Mouse (Mus musculus): ENCODE measurements around the gene Moxd1. TPM values are rescaled to one million over a fixed set of nuclear protein-coding genes. Genes with fewer than 3 reads are reported as not detected.

The Moxd1 gene
- 2.2 TPM for polyA plus RNA-seq (2014; fragmentation: Illumina TruSeq; extraction: RNeasy Lipid Tissue Mini Kit (QIAGEN cat#74804); ENCODE audit: low read depth, low replicate concordance)

DNA sequence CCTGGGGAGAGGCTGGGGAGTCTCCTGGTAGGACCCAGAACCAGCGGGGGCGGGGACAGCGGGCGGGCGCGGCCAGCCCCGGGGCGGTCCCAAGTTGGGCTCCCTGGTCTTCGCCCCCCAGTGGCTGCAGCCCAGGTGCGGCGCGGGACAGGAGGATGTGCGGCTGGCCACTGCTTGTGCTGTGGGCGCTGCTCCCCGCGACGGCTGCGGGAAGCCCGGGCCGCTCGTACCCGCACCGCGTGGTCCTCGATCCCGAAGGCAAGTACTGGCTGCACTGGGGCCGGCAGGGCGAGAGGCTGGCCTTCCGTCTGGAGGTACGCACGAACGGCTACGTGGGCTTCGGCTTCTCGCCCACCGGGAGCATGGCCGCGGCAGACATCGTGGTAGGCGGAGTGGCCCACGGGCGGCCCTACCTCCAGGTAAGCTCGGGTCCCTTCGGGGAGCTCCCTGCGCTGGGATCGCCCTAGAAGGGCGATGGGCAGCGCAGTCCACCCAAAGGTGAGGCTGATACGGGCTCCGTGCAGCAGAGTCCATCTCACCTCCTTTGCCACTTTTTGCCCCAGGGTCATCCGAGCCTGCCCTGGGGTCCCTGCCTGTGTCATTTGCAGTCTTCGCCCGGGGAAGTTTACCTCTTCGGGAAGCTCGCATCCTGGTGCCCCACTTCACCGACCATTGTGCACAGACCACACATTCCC is at the start of gene Moxd1:
Gene Moxd1, plus strand, starts transcription at position 69 of the 695 bp plus-strand sequence.

Other genes with a start within 250 kb of the Moxd1 start
- gene Taar6, start 237.9 kb upstream of the Moxd1 start, polyA plus RNA-seq (2014; fragmentation: Illumina TruSeq; extraction: RNeasy Lipid Tissue Mini Kit (QIAGEN cat#74804); ENCODE audit: low read depth, low replicate concordance): not detected
- not detected for gene Taar7a, start 230.0 kb upstream of the Moxd1 start, polyA plus RNA-seq (2014; fragmentation: Illumina TruSeq; extraction: RNeasy Lipid Tissue Mini Kit (QIAGEN cat#74804); ENCODE audit: low read depth, low replicate concordance)
- gene Taar7b, start 223.6 kb upstream of the Moxd1 start, polyA plus RNA-seq (2014; fragmentation: Illumina TruSeq; extraction: RNeasy Lipid Tissue Mini Kit (QIAGEN cat#74804); ENCODE audit: low read depth, low replicate concordance): not detected
- gene Taar7d, start 196.3 kb upstream of the Moxd1 start, polyA plus RNA-seq (2014; fragmentation: Illumina TruSeq; extraction: RNeasy Lipid Tissue Mini Kit (QIAGEN cat#74804); ENCODE audit: low read depth, low replicate concordance): not detected
- not detected for gene Taar7e, start 185.9 kb upstream of the Moxd1 start, polyA plus RNA-seq (2014; fragmentation: Illumina TruSeq; extraction: RNeasy Lipid Tissue Mini Kit (QIAGEN cat#74804); ENCODE audit: low read depth, low replicate concordance)
- not detected for gene Taar7f, start 174.0 kb upstream of the Moxd1 start, polyA plus RNA-seq (2014; fragmentation: Illumina TruSeq; extraction: RNeasy Lipid Tissue Mini Kit (QIAGEN cat#74804); ENCODE audit: low read depth, low replicate concordance)
- not detected for gene Taar8a, start 147.0 kb upstream of the Moxd1 start, polyA plus RNA-seq (2014; fragmentation: Illumina TruSeq; extraction: RNeasy Lipid Tissue Mini Kit (QIAGEN cat#74804); ENCODE audit: low read depth, low replicate concordance)
- gene Taar8b, start 131.2 kb upstream of the Moxd1 start, polyA plus RNA-seq (2014; fragmentation: Illumina TruSeq; extraction: RNeasy Lipid Tissue Mini Kit (QIAGEN cat#74804); ENCODE audit: low read depth, low replicate concordance): not detected
- not detected for gene Taar8c, start 121.6 kb upstream of the Moxd1 start, polyA plus RNA-seq (2014; fragmentation: Illumina TruSeq; extraction: RNeasy Lipid Tissue Mini Kit (QIAGEN cat#74804); ENCODE audit: low read depth, low replicate concordance)
- gene Taar9, start 114.0 kb upstream of the Moxd1 start, polyA plus RNA-seq (2014; fragmentation: Illumina TruSeq; extraction: RNeasy Lipid Tissue Mini Kit (QIAGEN cat#74804); ENCODE audit: low read depth, low replicate concordance): not detected
- gene Stx7, start 74.2 kb upstream of the Moxd1 start, polyA plus RNA-seq (2014; fragmentation: Illumina TruSeq; extraction: RNeasy Lipid Tissue Mini Kit (QIAGEN cat#74804); ENCODE audit: low read depth, low replicate concordance): 228 TPM